Mouse (Mus musculus) embryonic fibroblast, embryonic 13.5 days (primary cell): ENCODE data around the gene Shroom4.

Source experiments
- CTCF ChIP-seq: IDR thresholded peaks from 2 replicates; pipeline ENCODE4 v1.5.1; 2011; ENCODE audit warnings: mild to moderate bottlenecking, control low read depth, low read length, moderate library complexity, borderline replicate concordance; ENCODE audit not compliant: insufficient read depth
- POLR2A ChIP-seq: IDR thresholded peaks from 2 replicates; pipeline ENCODE4 v1.6.1; 2011; ENCODE audit warnings: low read depth, mild to moderate bottlenecking, control low read depth, low read length, moderate library complexity

DNA sequence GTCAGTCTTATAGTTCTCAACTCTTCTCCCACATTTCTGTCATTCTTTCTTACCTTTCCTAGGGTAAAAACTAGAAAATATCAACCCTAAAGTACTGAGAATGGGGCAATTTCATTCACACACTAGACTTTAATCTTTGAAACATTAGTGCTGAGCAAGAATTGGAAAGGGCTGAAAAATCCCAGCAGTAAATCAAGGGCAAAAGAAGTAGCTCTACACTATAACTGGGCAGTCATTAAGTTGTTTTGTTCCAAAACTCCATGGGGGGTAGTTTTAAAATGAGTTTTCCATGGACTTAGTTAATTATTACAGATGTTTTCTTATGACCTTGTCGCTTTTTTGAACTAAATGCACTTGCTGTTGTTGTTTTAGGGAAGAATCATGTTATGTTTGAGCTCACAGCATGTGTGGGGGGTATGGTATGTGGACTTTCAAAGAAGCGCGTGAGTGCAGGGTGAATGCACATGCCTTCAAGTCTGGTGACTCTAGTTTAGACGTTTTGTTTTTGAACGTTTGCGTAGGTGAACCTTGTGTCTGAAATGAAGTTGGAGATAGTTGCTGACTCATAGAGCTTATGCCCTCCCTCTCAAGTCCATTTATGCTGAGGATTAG lies 42.0 kb upstream of the Shroom4 start:
- no peak for TF ChIP-seq CTCF
- no peak for TF ChIP-seq POLR2A
